Mouse (Mus musculus) left cerebral cortex, postnatal 14 days (tissue): ENCODE results near the gene Vegfc. TPM values are rescaled to one million over a fixed set of nuclear protein-coding genes. Genes with fewer than 3 reads are reported as not detected.

ENCODE experiments used
- DNase-seq, 2 experiments: peaks; one replicate each; pipeline ENCODE4 v3.0.0; 2021 to 2022; ENCODE audit warnings: low spot score in 2 of 2, mixed read lengths in 1 of 2
- intact Hi-C: fragments of 180-260 bp; cut with DNase I; formaldehyde crosslinking; loops from one replicate; pipeline ENCODE4 v1.15.1; 2025
- total RNA-seq, 2 experiments: library from RNA; stranded (reverse); gene quantifications; 2 replicates each; pipeline ENCODE4 v1.2.3; 2021

Vegfc gene
- total RNA-seq, 2 experiments from 2014 or later, result 2.8 to 8.8 TPM

DNA sequence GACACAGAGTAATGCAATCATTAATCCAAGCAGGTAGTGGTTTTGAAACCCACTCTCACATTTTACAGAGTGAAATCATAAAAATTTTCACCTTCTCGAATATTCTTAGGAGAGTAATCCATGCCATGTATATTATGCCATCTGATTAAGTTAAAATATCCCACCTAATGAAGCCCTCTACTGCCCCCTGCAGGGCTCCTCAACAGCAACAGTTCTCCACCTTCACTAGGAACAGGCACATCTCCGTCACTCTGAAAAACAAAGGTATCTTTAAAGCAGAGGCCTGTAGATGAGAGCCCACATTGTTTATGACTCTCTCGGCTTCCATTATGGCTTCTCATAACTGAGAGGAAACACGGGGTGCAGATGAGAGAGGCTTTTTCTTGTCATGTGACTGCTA is 75.8 kb downstream of the Vegfc start:
- DNase-seq, result peak in 1 of 2 experiments; percentile 29
- intact Hi-C loops, result loop anchor here (5.0 kb wide), 1 partner anchor 281 kb away; no protein-coding TSS in a partner anchor

GRCm38 (mm10) chr8:54163505-54163904 is 86.1 kb downstream of the Vegfc start:
- DNase-seq, result no peak

DNA sequence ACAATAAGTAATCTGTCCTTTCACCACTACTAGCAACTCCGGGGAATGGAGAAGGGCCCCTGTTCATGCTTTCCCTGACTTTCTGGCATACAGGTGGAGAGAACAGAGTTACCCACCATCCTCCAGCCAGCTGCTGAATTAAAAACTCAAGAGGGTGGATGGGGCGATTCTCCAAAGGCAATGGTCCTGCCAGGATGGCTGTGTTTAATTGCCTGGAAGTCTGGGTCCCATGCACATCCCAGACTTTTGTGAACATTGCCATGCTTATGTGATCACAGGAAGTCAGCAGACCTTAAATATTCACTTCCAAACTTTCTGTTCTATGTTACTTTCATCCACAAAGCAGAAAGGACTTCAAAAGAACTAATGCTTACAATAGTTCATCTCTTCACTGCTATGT is 107.9 kb downstream of the Vegfc start:
- no peak for DNase-seq
- intact Hi-C loops, result no loop called here

More at GRCm38 (mm10) chr8:54163505-54163904, 86.1 kb downstream of the Vegfc start:
- intact Hi-C loops, result no loop called here

GRCm38 (mm10) chr8:54185927-54186326 is 108.5 kb downstream of the Vegfc start:
- intact Hi-C loops, result no loop called here
- DNase-seq, result peak in 1 of 2 experiments; percentile 3

- no peak for DNase-seq
Observed at GRCm38 (mm10) chr8:54216250-54216649, 138.8 kb downstream of the Vegfc start.

DNA sequence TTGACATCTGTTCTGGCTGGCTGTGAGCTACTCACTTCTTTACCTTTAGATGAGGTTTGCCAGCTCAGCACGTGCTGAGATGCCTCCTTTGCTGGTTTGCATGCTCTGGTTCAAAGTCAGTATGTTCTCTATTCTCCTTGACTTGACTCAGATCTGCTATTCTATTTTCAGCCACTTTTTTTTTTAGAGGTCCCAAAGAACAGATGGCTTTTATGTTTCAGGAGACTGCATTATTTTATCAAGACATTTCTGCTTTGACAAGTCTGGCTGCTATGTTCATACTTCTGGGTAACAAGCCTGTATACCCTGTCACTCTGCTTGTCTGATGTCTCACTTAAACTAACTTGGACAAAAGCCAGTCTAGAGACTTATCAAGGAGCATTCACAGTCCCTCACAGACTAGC is 151.4 kb downstream of the Vegfc start:
- peak; percentile 8 to 51 for DNase-seq
- intact Hi-C loops, result no loop called here

More at GRCm38 (mm10) chr8:54216250-54216649, 138.8 kb downstream of the Vegfc start:
- intact Hi-C loops, result no loop called here

GRCm38 (mm10) chr8:54230638-54231037 is 153.2 kb downstream of the Vegfc start:
- intact Hi-C loops, result no loop called here
- DNase-seq, result no peak

DNA sequence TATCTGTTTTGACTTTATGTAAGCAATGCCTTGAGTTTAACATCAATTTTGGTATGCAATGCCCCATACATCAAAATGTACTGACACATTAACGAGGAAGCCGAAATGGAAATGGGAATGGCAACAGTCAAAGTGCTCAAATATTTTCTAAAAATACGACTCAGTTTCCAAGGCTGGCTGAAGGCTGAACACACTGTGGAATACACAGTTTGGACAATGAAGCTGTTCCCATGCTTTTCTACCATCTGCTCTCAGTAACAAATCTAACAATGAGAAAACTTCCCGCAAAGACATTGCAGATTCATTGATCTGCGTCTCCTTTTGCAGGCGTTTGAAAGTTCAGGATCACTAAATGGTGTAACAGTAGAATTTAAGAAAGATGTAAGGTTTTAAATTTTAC is 155.9 kb downstream of the Vegfc start:
- no peak for DNase-seq
- intact Hi-C loops, result no loop called here
